Mouse (Mus musculus): ENCODE measurements around the gene Acin1. TPM values are rescaled to one million over a fixed set of nuclear protein-coding genes. Genes with fewer than 3 reads are reported as not detected.
A peak's percentile ranks its signal among the peaks of the same experiment; 100 is the strongest.
"Not testable (repeated sequence)": the region's sequence is repeated elsewhere in the genome, so short reads cannot be mapped to it uniquely, and the experiment has no call there.

Gene Acin1
- polyA plus RNA-seq, 1 experiment from 2014 or later, result 141 TPM

- H3K9ac ChIP-seq (ENCODE audit: low read length), result no peak within 1 kb of the TSS
- no peak for ATAC-seq (ENCODE audit: insufficient number of reproducible peaks, low FRiP score, low TSS enrichment, low read depth)
Observed at GRCm38 (mm10) chr14:54621133-54621532, 65.6 kb downstream of the Acin1 start, which contains the start of gene Psmb11. Gene Psmb11 (plus strand): TSS chr14:54621433.

GRCm38 (mm10) chr14:54617897-54618365, 68.8 kb downstream of the Acin1 start, which contains the start of gene Psmb5:
Gene Psmb5 (minus strand): TSS chr14:54618022.
- Histone ChIP-seq H3K4me1 (ENCODE audit: control insufficient read depth, insufficient read depth, low read length) (no peaks in the 10 kb centered on the region), H3K4me2 (ENCODE audit: low read depth, severe bottlenecking) (peak within 1 kb of the TSS; percentile 65), H3K27me3 (ENCODE audit: control insufficient read depth, insufficient read depth, low read length) (no peaks in the 10 kb centered on the region), H3K9me3 (ENCODE audit: control insufficient read depth, low read length) (no peaks in the 10 kb centered on the region), H3K27ac (replicated peaks; ENCODE audit: low read depth, low read length) (peak within 1 kb of the TSS; percentile 65; the same call in 1 of the 2 replicates), H3K36me3 (ENCODE audit: control insufficient read depth, insufficient read depth, low read length) (peaks cover 3% of the 10 kb centered on the region), H3K9ac (ENCODE audit: low read length) (peak within 1 kb of the TSS; percentile 83), H3K4me3 (ENCODE audit: low read depth, low read length) (peak within 1 kb of the TSS; percentile 89)
- DNase-seq (ENCODE audit: low spot score) (peak; percentile 93), ATAC-seq (ENCODE audit: insufficient number of reproducible peaks, low FRiP score, low TSS enrichment, low read depth) (peak; percentile 82)
- WGBS, result under 1% methylated on average over 25 of the region's 25 CpGs

More at GRCm38 (mm10) chr14:54621133-54621532, 65.6 kb downstream of the Acin1 start, which contains the start of gene Psmb11:
- Histone ChIP-seq H3K4me2 (ENCODE audit: low read depth, severe bottlenecking) (no peak within 1 kb of the TSS), H3K4me1 (ENCODE audit: control insufficient read depth, insufficient read depth, low read length) (no peaks in the 10 kb centered on the region), H3K27me3 (ENCODE audit: control insufficient read depth, insufficient read depth, low read length) (no peaks in the 10 kb centered on the region), H3K9me3 (ENCODE audit: control insufficient read depth, low read length) (no peaks in the 10 kb centered on the region), H3K4me3 (ENCODE audit: low read depth, low read length) (no peak within 1 kb of the TSS), H3K36me3 (ENCODE audit: control insufficient read depth, insufficient read depth, low read length) (no peaks in the 10 kb centered on the region), H3K27ac (replicated peaks; ENCODE audit: low read depth, low read length) (no peak within 1 kb of the TSS)
- 95% methylated on average over 1 of the region's 1 CpGs for WGBS
- no peak for DNase-seq (ENCODE audit: low spot score)

GRCm38 (mm10) chr14:54617152-54617896, 69.4 kb downstream of the Acin1 start:
- WGBS, result 2% methylated on average over 38 of the region's 38 CpGs
- DNase-seq (ENCODE audit: low spot score), result peak; percentile 60

GRCm38 (mm10) chr14:54616226-54616825, 70.4 kb downstream of the Acin1 start:
- DNase-seq (ENCODE audit: low spot score) (no peak), ATAC-seq (ENCODE audit: insufficient number of reproducible peaks, low FRiP score, low TSS enrichment, low read depth) (no peak)
- Histone ChIP-seq H3K4me3 (ENCODE audit: low read depth, low read length) (no peak overlapping the region), H3K4me2 (ENCODE audit: low read depth, severe bottlenecking) (no peak overlapping the region), H3K27me3 (ENCODE audit: control insufficient read depth, insufficient read depth, low read length) (no peaks in the 10 kb centered on the region), H3K9me3 (ENCODE audit: control insufficient read depth, low read length) (no peaks in the 10 kb centered on the region), H3K27ac (replicated peaks; ENCODE audit: low read depth, low read length) (no peak overlapping the region), H3K4me1 (ENCODE audit: control insufficient read depth, insufficient read depth, low read length) (no peaks in the 10 kb centered on the region), H3K36me3 (ENCODE audit: control insufficient read depth, insufficient read depth, low read length) (peaks cover 9% of the 10 kb centered on the region), H3K9ac (ENCODE audit: low read length) (no peak overlapping the region)
- 93% methylated on average over 16 of the region's 16 CpGs for WGBS

More at GRCm38 (mm10) chr14:54617152-54617896, 69.4 kb downstream of the Acin1 start:
- peak overlapping the region; percentile 65 for H3K4me2 ChIP-seq (ENCODE audit: low read depth, severe bottlenecking)
- peak overlapping the region; percentile 89 for H3K4me3 ChIP-seq (ENCODE audit: low read depth, low read length)
- H3K9ac ChIP-seq (ENCODE audit: low read length), result peak overlapping the region; percentile 83
- no peaks in the 10 kb centered on the region for H3K4me1 ChIP-seq (ENCODE audit: control insufficient read depth, insufficient read depth, low read length)
- H3K9me3 ChIP-seq (ENCODE audit: control insufficient read depth, low read length), result no peaks in the 10 kb centered on the region
- no peaks in the 10 kb centered on the region for H3K27me3 ChIP-seq (ENCODE audit: control insufficient read depth, insufficient read depth, low read length)
- peak overlapping the region; percentile 65; the same call in 1 of the 2 replicates for H3K27ac ChIP-seq (replicated peaks; ENCODE audit: low read depth, low read length)
- H3K36me3 ChIP-seq (ENCODE audit: control insufficient read depth, insufficient read depth, low read length), result peaks cover 7% of the 10 kb centered on the region
- peak; percentile 55 for ATAC-seq (ENCODE audit: insufficient number of reproducible peaks, low FRiP score, low TSS enrichment, low read depth)

- H3K27me3 ChIP-seq (ENCODE audit: control insufficient read depth, insufficient read depth, low read length); H3K4me2 ChIP-seq (ENCODE audit: low read depth, severe bottlenecking); H3K4me3 ChIP-seq (ENCODE audit: low read depth, low read length); ATAC-seq (ENCODE audit: insufficient number of reproducible peaks, low FRiP score, low TSS enrichment, low read depth); H3K27ac ChIP-seq (replicated peaks; ENCODE audit: low read depth, low read length); H3K4me1 ChIP-seq (ENCODE audit: control insufficient read depth, insufficient read depth, low read length); DNase-seq (ENCODE audit: low spot score); H3K36me3 ChIP-seq (ENCODE audit: control insufficient read depth, insufficient read depth, low read length); H3K9ac ChIP-seq (ENCODE audit: low read length); H3K9me3 ChIP-seq (ENCODE audit: control insufficient read depth, low read length): not testable (repeated sequence)
- WGBS, result 94% methylated on average over 16 of the region's 16 CpGs
Observed at GRCm38 (mm10) chr14:54614130-54614529, 72.6 kb downstream of the Acin1 start.

GRCm38 (mm10) chr14:54610648-54611047, 76.1 kb downstream of the Acin1 start:
- Histone ChIP-seq H3K4me3 (ENCODE audit: low read depth, low read length) (no peak overlapping the region), H3K4me1 (ENCODE audit: control insufficient read depth, insufficient read depth, low read length) (no peaks in the 10 kb centered on the region), H3K27ac (replicated peaks; ENCODE audit: low read depth, low read length) (no peak overlapping the region), H3K27me3 (ENCODE audit: control insufficient read depth, insufficient read depth, low read length) (no peaks in the 10 kb centered on the region), H3K9me3 (ENCODE audit: control insufficient read depth, low read length) (no peaks in the 10 kb centered on the region), H3K9ac (ENCODE audit: low read length) (no peak overlapping the region), H3K36me3 (ENCODE audit: control insufficient read depth, insufficient read depth, low read length) (peaks cover 8% of the 10 kb centered on the region), H3K4me2 (ENCODE audit: low read depth, severe bottlenecking) (no peak overlapping the region)
- ATAC-seq (ENCODE audit: insufficient number of reproducible peaks, low FRiP score, low TSS enrichment, low read depth), result no peak
- DNase-seq (ENCODE audit: low spot score), result no peak
- WGBS, result 76% methylated on average over 6 of the region's 6 CpGs

GRCm38 (mm10) chr14:54609962-54610361, 76.8 kb downstream of the Acin1 start:
- no peaks in the 10 kb centered on the region for H3K4me1 ChIP-seq (ENCODE audit: control insufficient read depth, insufficient read depth, low read length)
- H3K9me3 ChIP-seq (ENCODE audit: control insufficient read depth, low read length), result no peaks in the 10 kb centered on the region
- DNase-seq (ENCODE audit: low spot score) (no peak), ATAC-seq (ENCODE audit: insufficient number of reproducible peaks, low FRiP score, low TSS enrichment, low read depth) (no peak)
- H3K4me3 ChIP-seq (ENCODE audit: low read depth, low read length), result no peak overlapping the region
- H3K27ac ChIP-seq (replicated peaks; ENCODE audit: low read depth, low read length), result no peak overlapping the region
- H3K4me2 ChIP-seq (ENCODE audit: low read depth, severe bottlenecking), result no peak overlapping the region
- no peaks in the 10 kb centered on the region for H3K27me3 ChIP-seq (ENCODE audit: control insufficient read depth, insufficient read depth, low read length)
- peaks cover 7% of the 10 kb centered on the region for H3K36me3 ChIP-seq (ENCODE audit: control insufficient read depth, insufficient read depth, low read length)
- no peak overlapping the region for H3K9ac ChIP-seq (ENCODE audit: low read length)
- WGBS, result 90% methylated on average over 4 of the region's 4 CpGs

- Histone ChIP-seq H3K4me1 (ENCODE audit: control insufficient read depth, insufficient read depth, low read length) (peaks cover 3% of the 10 kb centered on the region; the same call in 1 of the 2 replicates), H3K4me2 (ENCODE audit: low read depth, severe bottlenecking) (no peak overlapping the region), H3K9ac (ENCODE audit: low read length) (no peak overlapping the region), H3K27me3 (ENCODE audit: control insufficient read depth, insufficient read depth, low read length) (no peaks in the 10 kb centered on the region), H3K27ac (replicated peaks; ENCODE audit: low read depth, low read length) (no peak overlapping the region), H3K9me3 (ENCODE audit: control insufficient read depth, low read length) (no peaks in the 10 kb centered on the region), H3K36me3 (ENCODE audit: control insufficient read depth, insufficient read depth, low read length) (peaks cover 7% of the 10 kb centered on the region), H3K4me3 (ENCODE audit: low read depth, low read length) (no peak overlapping the region)
- no peak for ATAC-seq (ENCODE audit: insufficient number of reproducible peaks, low FRiP score, low TSS enrichment, low read depth)
- DNase-seq (ENCODE audit: low spot score), result no peak
- WGBS, result 70% methylated on average over 4 of the region's 4 CpGs
Observed at GRCm38 (mm10) chr14:54609245-54609644, 77.5 kb downstream of the Acin1 start.
